Mouse (Mus musculus) R1 (cell line): ENCODE data around the gene Col6a3.

Experiments
- DNase-seq: peaks from one replicate; pipeline ENCODE4 v3.0.0-alpha.2; 2018; ENCODE audit warnings: low read depth, low spot score

The Col6a3 gene

DNA sequence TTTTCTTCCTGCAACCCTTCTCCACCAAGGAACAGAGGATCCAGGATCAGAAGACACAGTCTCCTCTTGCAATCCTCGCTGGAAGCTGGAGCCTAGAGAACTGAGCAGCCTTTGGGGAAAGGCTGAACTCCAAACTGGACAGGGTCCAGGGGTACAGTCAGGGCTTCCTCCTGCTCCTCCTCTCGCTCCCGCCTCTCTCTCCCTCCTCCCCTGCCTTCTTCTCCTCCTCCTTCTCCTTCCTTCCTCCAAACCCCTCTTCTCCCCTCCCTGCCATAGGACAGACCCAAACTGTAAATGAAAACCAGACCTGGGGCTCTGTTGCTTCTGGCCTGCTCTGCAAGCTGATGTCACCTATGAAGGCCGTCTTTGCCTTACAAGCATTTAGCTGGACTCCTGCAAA lies at the start of gene Col6a3:
Col6a3 (minus strand) TSS at position 136 of the 400 bp plus-strand sequence.
- DNase-seq = no peak

DNA sequence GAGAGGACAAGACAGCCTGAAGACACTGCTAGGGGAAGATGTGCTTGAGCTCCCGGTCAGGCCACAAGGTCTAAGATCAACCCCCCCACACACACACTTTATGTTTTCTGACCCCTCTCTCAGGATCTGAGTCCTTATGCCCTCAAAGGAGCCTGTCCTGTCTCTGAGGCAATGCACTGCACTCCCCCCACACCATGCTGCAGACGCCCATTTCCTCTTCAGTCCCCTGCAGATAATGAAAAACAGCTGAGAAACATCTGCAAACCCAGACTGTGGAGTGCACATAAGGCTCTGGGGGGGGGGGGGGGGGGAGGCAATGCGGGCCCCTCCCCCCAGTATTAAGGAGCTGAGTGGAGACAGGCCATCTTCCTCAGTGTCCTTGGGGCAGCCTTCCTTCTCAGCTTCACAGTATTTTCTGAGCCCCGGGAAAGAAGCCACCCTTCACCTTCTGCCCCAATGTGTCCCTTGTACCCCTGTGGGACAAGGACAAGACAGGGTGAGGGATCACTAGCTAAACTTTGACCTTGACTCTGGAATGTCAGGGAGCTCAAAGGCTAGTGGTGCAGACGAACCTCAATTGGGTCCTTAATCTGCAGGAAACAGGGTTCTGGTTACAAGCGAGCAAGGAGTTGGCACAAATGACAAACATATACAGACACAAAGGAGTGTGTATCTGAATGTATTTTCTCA lies 42.1 kb upstream of the Col6a3 start:
- peak; percentile 61 for DNase-seq

DNA sequence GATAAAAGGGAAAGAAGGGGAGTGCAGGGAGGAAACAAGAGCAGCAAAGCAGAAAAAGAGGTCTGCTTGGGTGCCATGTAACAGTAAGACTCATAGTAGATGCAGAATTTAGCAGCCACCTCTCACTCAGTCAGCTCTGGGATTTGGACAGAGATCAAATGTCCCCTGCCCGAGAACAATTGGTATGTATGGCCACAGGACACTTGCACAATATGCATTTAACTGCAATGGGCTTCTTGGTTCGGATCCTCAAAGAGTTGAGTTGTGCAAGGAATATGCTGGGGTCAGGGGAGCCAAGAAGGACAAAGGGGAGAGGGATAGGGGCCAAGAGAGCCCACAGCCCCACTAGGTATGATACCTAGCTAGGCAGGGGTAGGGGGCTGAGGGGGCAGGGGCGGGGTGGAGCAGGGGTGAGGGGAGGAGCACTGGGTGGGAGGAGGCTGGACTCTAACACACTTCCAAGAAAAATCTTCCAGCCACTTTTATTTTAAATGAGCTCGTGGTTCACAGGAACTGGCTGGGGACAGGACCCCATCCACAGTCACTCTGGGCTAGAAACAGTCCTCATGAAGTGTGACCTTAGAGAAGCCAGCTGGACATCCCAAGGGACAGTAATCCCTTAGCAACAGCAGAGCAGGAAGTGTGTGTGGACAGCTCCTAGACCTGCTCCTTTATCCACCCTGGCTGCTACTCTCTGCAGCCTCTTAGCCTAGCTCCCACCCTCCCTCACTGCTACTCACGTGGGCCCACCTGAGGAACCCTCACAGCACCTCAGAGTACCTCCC lies 32.9 kb upstream of the Col6a3 start:
- no peak for DNase-seq

- DNase-seq = no peak
Measured at GRCm38 (mm10) chr1:90875961-90876360, 32.2 kb upstream of the Col6a3 start.

DNA sequence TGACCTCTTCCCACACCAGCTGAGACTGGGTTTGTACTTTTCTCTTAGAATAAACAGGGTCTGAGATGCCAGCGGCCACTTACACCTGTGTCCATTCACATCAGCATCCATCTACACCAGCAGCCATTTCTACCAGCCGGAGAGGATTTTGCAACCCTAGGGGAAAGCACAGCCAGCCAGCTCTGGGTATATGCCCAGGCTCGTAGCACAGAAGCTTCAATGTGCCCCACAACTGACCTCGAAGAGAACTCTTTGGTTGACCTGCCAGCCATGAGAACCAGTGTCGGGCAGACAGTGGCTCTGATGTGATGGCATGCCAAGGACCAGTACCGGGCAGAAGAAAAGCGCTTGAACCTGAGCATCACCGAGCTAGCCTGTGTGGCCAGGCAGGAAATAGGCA lies 31.6 kb upstream of the Col6a3 start:
- DNase-seq = no peak

GRCm38 (mm10) chr1:90870581-90870980 lies 26.8 kb upstream of the Col6a3 start:
- DNase-seq = no peak

GRCm38 (mm10) chr1:90866734-90867133 lies 23.0 kb upstream of the Col6a3 start:
- DNase-seq = no peak

DNA sequence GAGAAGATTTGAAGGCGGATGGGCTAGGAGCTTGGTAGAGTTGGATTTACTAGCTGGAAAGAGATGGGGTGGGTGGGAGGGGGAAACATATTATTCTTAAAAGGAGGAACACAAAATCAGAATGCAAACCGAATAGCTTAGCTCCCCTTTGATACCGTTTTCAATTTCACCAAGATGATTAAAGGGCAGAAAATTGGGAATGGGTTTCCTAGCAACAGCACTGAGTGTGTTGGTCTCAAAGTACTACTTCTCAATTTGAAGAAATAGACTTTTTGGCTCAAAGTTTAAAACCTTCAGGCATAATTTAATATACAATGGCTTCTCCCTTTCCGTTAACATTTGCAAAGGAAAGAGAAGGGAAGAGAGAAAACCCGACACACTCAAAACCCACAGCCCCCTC lies 12.1 kb upstream of the Col6a3 start:
- no peak for DNase-seq

- DNase-seq = no peak
Measured at GRCm38 (mm10) chr1:90849836-90850235, 6.1 kb upstream of the Col6a3 start.

DNA sequence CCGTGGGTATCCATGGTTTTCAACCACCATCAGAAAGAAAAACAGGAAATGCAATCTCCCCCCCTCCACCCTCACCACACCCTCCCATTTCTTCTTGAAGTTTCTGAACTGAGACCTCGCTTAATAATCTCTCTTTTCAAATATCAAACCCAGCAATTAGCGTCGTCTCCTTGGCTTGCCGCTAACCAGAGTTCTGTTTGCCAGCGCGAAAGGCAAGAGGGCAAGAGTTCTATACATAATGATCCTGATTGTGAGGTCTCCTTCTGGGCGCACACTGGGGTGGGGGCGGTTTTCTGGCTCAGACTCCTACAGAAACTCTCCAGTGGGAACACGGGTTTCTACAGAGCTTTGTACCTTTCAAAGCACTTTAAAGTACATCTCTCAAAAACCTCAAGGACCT lies 1.4 kb upstream of the Col6a3 start:
- DNase-seq = no peak

DNA sequence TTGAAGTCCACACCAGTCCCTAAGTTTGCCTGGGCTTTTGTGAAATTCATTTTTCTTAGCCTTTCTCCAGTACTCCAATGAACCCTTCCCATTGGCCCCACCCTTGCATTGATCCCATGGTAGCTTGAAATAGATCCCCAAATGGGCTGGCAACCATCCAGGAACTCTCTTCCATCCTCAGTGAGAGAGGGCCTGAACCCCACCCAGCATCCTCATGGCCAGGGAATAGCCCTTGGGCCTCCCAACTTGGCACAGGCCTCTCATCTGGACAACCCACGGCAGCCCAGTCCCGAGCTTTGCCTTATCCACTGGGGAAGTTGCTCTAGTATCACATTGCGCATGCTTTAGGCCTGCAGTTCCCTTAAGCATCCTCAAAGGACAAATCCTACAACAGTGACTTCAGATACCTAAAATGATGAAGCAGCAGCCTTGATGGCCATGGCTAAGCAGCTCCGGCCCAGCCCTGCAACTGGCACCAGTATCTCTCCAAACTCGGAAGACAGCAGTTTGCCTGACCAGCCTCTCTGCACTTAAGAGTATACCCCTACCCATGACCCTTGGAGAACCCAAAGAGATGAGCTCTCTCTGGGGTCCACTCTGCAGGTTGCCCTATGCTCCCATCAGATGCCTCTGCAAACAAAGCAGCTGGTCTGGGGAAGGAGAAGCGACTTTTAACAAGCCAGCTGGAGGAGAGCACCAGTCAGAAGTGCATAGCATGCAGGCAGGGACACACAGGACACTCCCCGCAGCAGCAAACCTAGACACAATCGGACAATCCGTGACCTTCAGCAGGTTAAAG lies 783 bp downstream of the Col6a3 start:
- DNase-seq = no peak

- peak; percentile 51 for DNase-seq
Measured at GRCm38 (mm10) chr1:90840250-90840649, 3.5 kb downstream of the Col6a3 start.

DNA sequence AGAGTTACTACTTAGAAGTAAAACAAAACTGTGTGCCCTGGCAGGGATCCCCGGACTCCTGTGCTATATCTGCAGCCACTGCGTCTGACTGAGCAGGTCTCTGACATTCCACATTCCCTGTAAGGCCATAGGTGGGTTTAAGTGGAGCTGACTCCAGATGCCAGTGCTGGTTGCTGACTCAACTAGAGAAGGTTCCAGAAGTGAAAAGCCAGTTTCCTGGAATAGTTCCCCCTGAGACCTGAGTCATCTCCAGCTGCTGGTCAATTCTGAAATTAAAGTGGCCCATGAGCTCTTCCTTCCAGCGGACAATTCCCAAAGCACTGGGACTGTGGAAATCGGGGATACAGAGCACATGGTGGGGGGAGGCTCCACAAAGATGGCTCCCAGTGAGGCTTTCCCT lies 5.1 kb downstream of the Col6a3 start:
- DNase-seq = no peak

- DNase-seq = no peak
Measured at GRCm38 (mm10) chr1:90838221-90838620, 5.5 kb downstream of the Col6a3 start.

DNA sequence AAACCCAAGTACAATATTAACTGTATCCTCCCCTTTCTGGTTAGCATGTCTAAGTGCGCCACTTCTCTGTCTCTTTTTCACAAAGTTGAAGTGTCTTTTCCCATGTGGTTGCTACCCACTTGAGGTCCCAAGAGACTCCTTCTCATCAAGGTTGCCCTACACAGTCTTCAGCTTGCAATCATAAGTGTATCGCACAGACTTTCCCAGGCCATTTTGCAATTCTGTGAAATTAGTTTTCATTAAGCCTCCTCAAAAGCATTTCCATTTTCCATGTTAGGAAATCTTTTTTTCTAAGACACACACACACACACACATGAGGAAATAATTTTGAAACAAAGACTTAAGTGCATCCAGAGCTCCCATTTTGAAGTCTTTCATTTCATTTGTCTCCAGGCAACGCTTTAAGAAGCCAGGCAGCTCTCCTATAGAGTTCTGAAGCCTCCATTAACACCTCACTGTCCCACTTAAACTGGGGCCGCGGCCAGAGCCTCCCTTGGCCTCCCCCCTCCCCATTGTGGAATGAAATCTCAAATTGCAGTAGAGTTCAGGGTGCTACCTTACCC lies 7.5 kb downstream of the Col6a3 start:
- no peak for DNase-seq

- DNase-seq = no peak
Measured at GRCm38 (mm10) chr1:90834701-90835100, 9.1 kb downstream of the Col6a3 start.

GRCm38 (mm10) chr1:90830006-90830405 lies 13.8 kb downstream of the Col6a3 start:
- peak; percentile 17 for DNase-seq

GRCm38 (mm10) chr1:90813226-90813625 lies 30.5 kb downstream of the Col6a3 start:
- no peak for DNase-seq

DNA sequence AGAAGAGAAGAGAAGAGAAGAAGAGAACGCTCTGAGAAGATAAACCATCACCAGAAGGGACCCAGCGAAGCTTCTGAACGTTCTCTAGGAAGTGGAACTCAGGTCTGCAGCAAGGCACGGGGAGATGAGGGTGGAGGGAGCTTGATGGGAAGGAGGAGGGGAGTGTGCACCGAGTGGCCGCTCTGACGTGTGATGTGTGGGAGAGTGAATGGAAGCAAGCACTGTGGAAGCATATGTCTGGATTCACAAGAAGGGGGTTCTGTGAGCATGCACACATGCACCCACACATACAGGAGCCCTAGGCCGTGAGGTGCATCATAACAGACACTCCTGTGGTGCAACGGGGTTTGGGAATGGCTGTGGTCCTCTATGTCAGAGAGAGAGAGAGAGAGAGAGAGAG lies 34.8 kb downstream of the Col6a3 start:
- no peak for DNase-seq

DNA sequence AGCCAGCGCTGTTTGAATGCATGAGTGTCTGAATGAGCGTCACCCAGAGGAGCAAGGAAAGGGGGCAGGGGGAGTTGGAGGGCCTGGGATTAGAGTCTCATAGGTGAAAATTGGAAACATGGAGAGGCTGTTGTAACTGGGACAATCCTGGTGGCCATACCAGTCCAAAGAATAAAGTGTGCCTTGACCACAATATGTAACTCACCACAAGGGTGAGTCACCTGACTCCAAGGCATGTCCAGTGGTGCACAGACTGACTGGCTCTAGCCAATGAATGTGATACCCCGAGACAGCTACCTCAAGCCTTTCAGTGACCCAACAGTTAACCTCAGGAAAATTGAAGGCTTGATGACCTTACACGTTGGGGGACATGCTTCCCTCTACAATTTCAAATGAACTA lies 40.7 kb downstream of the Col6a3 start:
- DNase-seq = no peak

- DNase-seq = no peak
Measured at GRCm38 (mm10) chr1:90801067-90801466, 42.7 kb downstream of the Col6a3 start.

- no peak for DNase-seq
Measured at GRCm38 (mm10) chr1:90800466-90800865, 43.3 kb downstream of the Col6a3 start.
